Mouse (Mus musculus): ENCODE data around the gene Cilp2. TPM values are rescaled to one million over a fixed set of nuclear protein-coding genes. Genes with fewer than 3 reads are reported as not detected.

Cilp2 gene
- polyA plus RNA-seq, 1 experiment from 2014 or later: 0.42 TPM

DNA sequence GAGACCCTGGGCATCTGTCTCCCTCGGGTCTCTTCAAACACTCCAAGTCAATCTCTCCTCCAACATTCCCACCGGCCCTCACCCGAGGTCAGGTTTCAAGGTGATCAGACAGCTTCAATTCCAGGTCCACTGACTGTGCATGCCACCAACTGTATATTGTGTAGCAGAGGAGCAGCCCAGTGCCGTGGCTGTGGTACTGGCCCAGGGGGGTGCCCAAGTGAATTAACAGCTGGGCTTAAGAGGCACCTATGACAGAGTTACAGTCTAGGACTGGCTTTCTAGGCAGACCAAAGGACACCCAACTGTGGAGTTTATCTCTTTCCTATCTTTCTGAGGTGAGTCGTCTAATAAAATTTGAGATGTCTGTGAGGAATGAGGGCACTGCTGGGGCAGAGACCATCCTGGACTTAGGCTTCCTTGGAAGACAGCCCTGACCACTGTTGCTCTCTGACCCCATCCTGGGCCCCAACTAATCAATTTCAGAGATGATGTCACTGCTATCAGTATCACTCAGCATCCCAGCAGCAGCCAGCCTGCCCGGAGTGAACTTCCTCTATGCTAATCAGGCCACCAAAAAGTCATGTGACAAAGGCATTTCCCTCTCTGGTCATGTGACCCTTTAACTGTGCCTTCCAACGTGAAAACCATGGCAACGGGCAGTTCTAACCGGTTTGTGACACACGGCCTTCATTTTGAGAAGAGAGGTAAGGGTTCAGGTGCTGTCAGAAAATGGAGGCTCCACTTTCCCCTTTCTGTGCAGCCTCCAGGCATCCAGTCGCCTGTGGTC lies 32.6 kb upstream of the Cilp2 start:
- H3K4me2 ChIP-seq (replicated peaks; ENCODE audit: low read depth, low read length): no peak overlapping the region

DNA sequence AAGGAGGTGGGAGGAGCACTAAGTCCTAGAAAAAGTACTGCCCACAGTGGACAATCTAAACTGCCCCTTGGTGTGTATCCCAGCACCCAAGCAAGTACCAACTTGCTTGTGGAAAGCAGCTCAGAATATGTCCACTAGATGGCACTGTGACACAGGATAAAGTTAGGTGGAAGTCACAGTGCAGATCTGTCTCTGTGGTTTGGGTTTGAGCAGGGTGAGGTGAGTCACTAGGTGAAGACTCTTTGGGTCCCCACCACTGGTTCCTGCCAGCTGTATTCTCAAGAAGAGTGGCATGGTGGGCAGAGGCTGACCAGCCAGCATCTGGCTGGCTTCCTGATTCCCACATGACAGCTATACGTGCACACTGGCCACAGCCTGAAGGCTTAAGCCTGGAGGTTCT lies 31.5 kb upstream of the Cilp2 start:
- Histone ChIP-seq H3K9ac (replicated peaks; ENCODE audit: low read depth, low read length) (no peak overlapping the region), H3K4me3 (ENCODE audit: low read depth, low read length) (no peak overlapping the region), H3K36me3 (ENCODE audit: control insufficient read depth, insufficient read depth, low read length) (peaks cover 16% of the 10 kb centered on the region), H3K4me1 (ENCODE audit: control insufficient read depth, insufficient read depth, low read length) (0 out of 2 replicates have a peak, but pooled peaks cover 3% of the 10 kb centered on the region), H3K9me3 (ENCODE audit: control insufficient read depth, low read depth, low read length) (no peaks in the 10 kb centered on the region), H3K4me2 (replicated peaks; ENCODE audit: low read depth, low read length) (no peak overlapping the region), H3K27ac (ENCODE audit: low read length) (no peak overlapping the region), H3K27me3 (ENCODE audit: control insufficient read depth, insufficient read depth, low read length) (no peaks in the 10 kb centered on the region)
- peak; percentile 69; the same call in 1 of the 2 replicates for ATAC-seq (ENCODE audit: insufficient number of reproducible peaks, insufficient read depth, low FRiP score, low read depth)
- WGBS: 83% methylated on average over 1 of the region's 1 CpGs

More for the DNA sequence above, 32.6 kb upstream of the Cilp2 start:
- Histone ChIP-seq H3K9me3 (ENCODE audit: control insufficient read depth, low read depth, low read length) (no peaks in the 10 kb centered on the region), H3K4me3 (ENCODE audit: low read depth, low read length) (no peak overlapping the region), H3K27me3 (ENCODE audit: control insufficient read depth, insufficient read depth, low read length) (no peaks in the 10 kb centered on the region), H3K36me3 (ENCODE audit: control insufficient read depth, insufficient read depth, low read length) (peaks cover 5% of the 10 kb centered on the region; the same call in 1 of the 2 replicates), H3K9ac (replicated peaks; ENCODE audit: low read depth, low read length) (no peak overlapping the region), H3K27ac (ENCODE audit: low read length) (no peak overlapping the region), H3K4me1 (ENCODE audit: control insufficient read depth, insufficient read depth, low read length) (0 out of 2 replicates have a peak, but pooled peaks cover 3% of the 10 kb centered on the region)
- WGBS: 39% methylated on average over 11 of the region's 11 CpGs
- no peak; the same call in 1 of the 2 replicates for ATAC-seq (ENCODE audit: insufficient number of reproducible peaks, insufficient read depth, low FRiP score, low read depth)

GRCm38 (mm10) chr8:69918506-69918905 lies 31.0 kb upstream of the Cilp2 start:
- peaks cover 17% of the 10 kb centered on the region for H3K36me3 ChIP-seq (ENCODE audit: control insufficient read depth, insufficient read depth, low read length)
- 0 out of 2 replicates have a peak, but pooled peaks cover 3% of the 10 kb centered on the region for H3K4me1 ChIP-seq (ENCODE audit: control insufficient read depth, insufficient read depth, low read length)
- no peaks in the 10 kb centered on the region for H3K27me3 ChIP-seq (ENCODE audit: control insufficient read depth, insufficient read depth, low read length)
- no peak for ATAC-seq (ENCODE audit: insufficient number of reproducible peaks, insufficient read depth, low FRiP score, low read depth)
- H3K9me3 ChIP-seq (ENCODE audit: control insufficient read depth, low read depth, low read length): no peaks in the 10 kb centered on the region
- H3K4me3 ChIP-seq (ENCODE audit: low read depth, low read length): no peak overlapping the region
- no peak overlapping the region for H3K27ac ChIP-seq (ENCODE audit: low read length)
- H3K9ac ChIP-seq (replicated peaks; ENCODE audit: low read depth, low read length): no peak overlapping the region
- H3K4me2 ChIP-seq (replicated peaks; ENCODE audit: low read depth, low read length): no peak overlapping the region

DNA sequence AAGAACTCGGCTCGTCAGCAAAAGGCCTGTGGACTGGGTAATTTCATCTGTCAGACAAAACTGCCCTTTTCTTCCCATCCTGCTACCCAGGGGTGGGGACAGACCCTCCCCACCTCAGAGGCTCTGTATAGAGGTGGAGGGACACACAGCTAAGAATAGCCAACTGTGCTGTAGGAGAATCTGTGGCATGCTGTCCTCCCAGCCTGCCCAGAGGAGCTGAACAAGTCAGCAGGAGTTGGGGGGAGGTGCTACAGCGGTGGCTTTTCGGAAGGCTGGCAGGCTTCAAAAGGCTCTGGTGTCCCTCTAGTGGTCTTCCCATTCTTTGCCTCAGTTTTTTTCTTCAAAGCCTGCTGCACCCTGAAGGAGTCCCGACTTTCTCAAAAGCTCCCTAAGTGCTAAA lies 28.3 kb upstream of the Cilp2 start:
- no peaks in the 10 kb centered on the region for H3K4me1 ChIP-seq (ENCODE audit: control insufficient read depth, insufficient read depth, low read length)
- WGBS: 48% methylated on average over 5 of the region's 5 CpGs
- H3K36me3 ChIP-seq (ENCODE audit: control insufficient read depth, insufficient read depth, low read length): peaks cover 43% of the 10 kb centered on the region
- no peak overlapping the region for H3K4me2 ChIP-seq (replicated peaks; ENCODE audit: low read depth, low read length)
- no peak overlapping the region for H3K27ac ChIP-seq (ENCODE audit: low read length)
- H3K4me3 ChIP-seq (ENCODE audit: low read depth, low read length): no peak overlapping the region
- no peaks in the 10 kb centered on the region for H3K27me3 ChIP-seq (ENCODE audit: control insufficient read depth, insufficient read depth, low read length)
- ATAC-seq (ENCODE audit: insufficient number of reproducible peaks, insufficient read depth, low FRiP score, low read depth): no peak
- no peaks in the 10 kb centered on the region for H3K9me3 ChIP-seq (ENCODE audit: control insufficient read depth, low read depth, low read length)
- H3K9ac ChIP-seq (replicated peaks; ENCODE audit: low read depth, low read length): no peak overlapping the region

- Histone ChIP-seq H3K9ac (replicated peaks; ENCODE audit: low read depth, low read length) (no peak overlapping the region), H3K4me2 (replicated peaks; ENCODE audit: low read depth, low read length) (no peak overlapping the region), H3K27me3 (ENCODE audit: control insufficient read depth, insufficient read depth, low read length) (no peaks in the 10 kb centered on the region), H3K36me3 (ENCODE audit: control insufficient read depth, insufficient read depth, low read length) (peaks cover 48% of the 10 kb centered on the region), H3K4me1 (ENCODE audit: control insufficient read depth, insufficient read depth, low read length) (no peaks in the 10 kb centered on the region), H3K27ac (ENCODE audit: low read length) (no peak overlapping the region), H3K9me3 (ENCODE audit: control insufficient read depth, low read depth, low read length) (no peaks in the 10 kb centered on the region), H3K4me3 (ENCODE audit: low read depth, low read length) (no peak overlapping the region)
- WGBS: 83% methylated on average over 4 of the region's 4 CpGs
- ATAC-seq (ENCODE audit: insufficient number of reproducible peaks, insufficient read depth, low FRiP score, low read depth): no peak
Measured at GRCm38 (mm10) chr8:69914526-69914925, 27.0 kb upstream of the Cilp2 start.

- WGBS: 90% methylated on average over 12 of the region's 12 CpGs
- Histone ChIP-seq H3K27me3 (ENCODE audit: control insufficient read depth, insufficient read depth, low read length) (no peaks in the 10 kb centered on the region), H3K9me3 (ENCODE audit: control insufficient read depth, low read depth, low read length) (no peaks in the 10 kb centered on the region), H3K9ac (replicated peaks; ENCODE audit: low read depth, low read length) (no peak overlapping the region), H3K4me1 (ENCODE audit: control insufficient read depth, insufficient read depth, low read length) (no peaks in the 10 kb centered on the region), H3K4me3 (ENCODE audit: low read depth, low read length) (no peak overlapping the region), H3K36me3 (ENCODE audit: control insufficient read depth, insufficient read depth, low read length) (peaks cover 58% of the 10 kb centered on the region), H3K27ac (ENCODE audit: low read length) (no peak overlapping the region), H3K4me2 (replicated peaks; ENCODE audit: low read depth, low read length) (no peak overlapping the region)
- ATAC-seq (ENCODE audit: insufficient number of reproducible peaks, insufficient read depth, low FRiP score, low read depth): no peak
Measured at GRCm38 (mm10) chr8:69912478-69913074, 25.1 kb upstream of the Cilp2 start.

DNA sequence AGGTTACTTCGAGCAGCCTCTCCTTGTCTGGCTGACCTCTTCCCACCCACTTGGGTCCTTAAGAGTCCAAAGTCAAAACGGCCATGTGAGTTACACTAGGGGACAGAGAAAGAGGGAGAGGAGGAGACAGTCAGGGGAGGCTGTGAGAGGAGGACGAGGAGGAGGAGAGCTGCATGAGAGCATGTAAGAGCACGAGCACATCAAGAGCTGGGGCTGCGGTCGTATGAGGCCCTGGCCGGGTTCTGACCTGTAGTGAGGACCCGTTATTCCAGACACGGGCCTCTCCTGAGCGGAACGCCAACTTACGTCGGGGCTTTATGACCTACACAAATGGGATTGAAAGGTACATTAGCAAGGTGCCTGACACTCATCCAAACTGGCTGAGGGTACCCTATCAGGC lies 24.4 kb upstream of the Cilp2 start:
- peaks cover 56% of the 10 kb centered on the region for H3K36me3 ChIP-seq (ENCODE audit: control insufficient read depth, insufficient read depth, low read length)
- H3K27me3 ChIP-seq (ENCODE audit: control insufficient read depth, insufficient read depth, low read length): no peaks in the 10 kb centered on the region
- no peak overlapping the region for H3K4me2 ChIP-seq (replicated peaks; ENCODE audit: low read depth, low read length)
- no peaks in the 10 kb centered on the region for H3K9me3 ChIP-seq (ENCODE audit: control insufficient read depth, low read depth, low read length)
- H3K27ac ChIP-seq (ENCODE audit: low read length): no peak overlapping the region
- H3K9ac ChIP-seq (replicated peaks; ENCODE audit: low read depth, low read length): no peak overlapping the region
- H3K4me3 ChIP-seq (ENCODE audit: low read depth, low read length): no peak overlapping the region
- ATAC-seq (ENCODE audit: insufficient number of reproducible peaks, insufficient read depth, low FRiP score, low read depth): no peak
- no peaks in the 10 kb centered on the region for H3K4me1 ChIP-seq (ENCODE audit: control insufficient read depth, insufficient read depth, low read length)
- 94% methylated on average over 13 of the region's 13 CpGs for WGBS

DNA sequence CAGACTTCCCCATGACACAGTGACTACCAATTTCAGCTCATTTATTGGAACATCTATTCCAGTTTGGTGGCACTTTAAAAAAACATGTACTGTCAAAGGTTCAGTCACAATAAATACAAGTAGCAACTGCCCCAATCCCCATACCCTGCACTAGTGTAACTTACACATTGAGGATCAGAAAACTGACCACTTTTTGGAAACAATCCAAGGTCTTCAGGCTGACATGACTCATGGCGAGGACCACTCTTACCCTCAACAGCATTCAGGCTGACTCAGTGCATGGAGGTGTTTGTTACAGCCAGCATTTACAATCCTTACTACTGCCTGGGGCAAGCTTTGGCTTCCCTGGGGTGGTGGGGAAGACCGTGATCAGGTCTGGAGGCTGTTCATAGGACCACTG lies 19.6 kb upstream of the Cilp2 start:
- Histone ChIP-seq H3K9me3 (ENCODE audit: control insufficient read depth, low read depth, low read length) (no peaks in the 10 kb centered on the region), H3K4me1 (ENCODE audit: control insufficient read depth, insufficient read depth, low read length) (0 out of 2 replicates have a peak, but pooled peaks cover 2% of the 10 kb centered on the region), H3K4me3 (ENCODE audit: low read depth, low read length) (no peak overlapping the region), H3K9ac (replicated peaks; ENCODE audit: low read depth, low read length) (no peak overlapping the region), H3K4me2 (replicated peaks; ENCODE audit: low read depth, low read length) (no peak overlapping the region), H3K27me3 (ENCODE audit: control insufficient read depth, insufficient read depth, low read length) (no peaks in the 10 kb centered on the region), H3K27ac (ENCODE audit: low read length) (no peak overlapping the region), H3K36me3 (ENCODE audit: control insufficient read depth, insufficient read depth, low read length) (peaks cover 28% of the 10 kb centered on the region)
- no peak for ATAC-seq (ENCODE audit: insufficient number of reproducible peaks, insufficient read depth, low FRiP score, low read depth)
- 86% methylated on average over 2 of the region's 2 CpGs for WGBS

Measured in stomach, embryonic 14.5 days (tissue).